Mouse (Mus musculus) adrenal gland, adult 18-20 months (tissue): ENCODE measurements at regions not wholly inside any gene's neighbourhood (a gene's known extent, or its start where the extent isn't known, plus 50 kb on each side); places are given as distances from the start of the nearest gene placed in this dataset.

Experiments used
- DNase-seq, 2 experiments: peaks; one replicate each; pipeline ENCODE4 v3.0.0; 2021 to 2022; ENCODE audit warnings: low spot score in 2 of 2

DNA sequence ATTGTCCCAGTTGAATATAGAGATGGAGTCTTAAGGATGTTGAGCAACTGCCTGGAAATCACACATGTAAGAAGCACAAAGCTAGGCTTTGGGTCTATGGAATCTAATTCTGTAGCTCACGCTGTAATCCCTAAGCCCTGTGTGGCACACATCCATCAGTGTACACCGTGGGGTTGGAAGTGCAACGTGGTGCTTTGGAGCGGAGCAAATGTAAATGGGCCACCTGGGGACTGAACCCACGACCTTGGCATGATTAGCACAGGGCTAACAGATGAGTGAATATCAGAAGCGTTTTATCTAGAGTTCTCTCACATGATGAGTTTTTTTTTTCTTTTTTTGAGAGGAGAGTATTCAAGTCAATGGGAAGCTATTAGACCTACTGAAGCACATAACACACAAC lies 437.6 kb downstream of the Tmem182 start:
- DNase-seq: no peak

GRCm38 (mm10) chr1:41244627-41245026 lies 439.2 kb downstream of the Tmem182 start:
- DNase-seq: no peak

DNA sequence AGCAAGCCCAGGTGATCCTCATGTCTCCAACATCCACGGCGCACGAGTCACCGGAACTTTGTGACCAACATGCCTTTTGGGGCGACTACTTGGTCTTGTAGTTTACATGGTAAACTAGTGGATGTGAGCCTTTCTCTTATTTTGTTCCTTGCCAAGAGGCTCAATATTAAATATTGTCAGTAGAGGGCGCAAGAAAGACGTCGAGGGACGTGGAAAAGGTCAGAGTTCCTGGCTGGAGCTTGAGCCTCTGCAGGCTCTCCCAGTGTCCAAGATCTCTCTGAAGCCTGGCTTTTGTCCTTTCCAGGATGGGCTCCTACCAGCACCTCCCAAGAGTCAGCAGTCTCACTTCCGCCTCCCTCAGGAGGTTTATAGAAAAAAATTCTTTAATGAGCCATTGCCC lies 458.8 kb downstream of the Tmem182 start:
- DNase-seq: no peak

DNA sequence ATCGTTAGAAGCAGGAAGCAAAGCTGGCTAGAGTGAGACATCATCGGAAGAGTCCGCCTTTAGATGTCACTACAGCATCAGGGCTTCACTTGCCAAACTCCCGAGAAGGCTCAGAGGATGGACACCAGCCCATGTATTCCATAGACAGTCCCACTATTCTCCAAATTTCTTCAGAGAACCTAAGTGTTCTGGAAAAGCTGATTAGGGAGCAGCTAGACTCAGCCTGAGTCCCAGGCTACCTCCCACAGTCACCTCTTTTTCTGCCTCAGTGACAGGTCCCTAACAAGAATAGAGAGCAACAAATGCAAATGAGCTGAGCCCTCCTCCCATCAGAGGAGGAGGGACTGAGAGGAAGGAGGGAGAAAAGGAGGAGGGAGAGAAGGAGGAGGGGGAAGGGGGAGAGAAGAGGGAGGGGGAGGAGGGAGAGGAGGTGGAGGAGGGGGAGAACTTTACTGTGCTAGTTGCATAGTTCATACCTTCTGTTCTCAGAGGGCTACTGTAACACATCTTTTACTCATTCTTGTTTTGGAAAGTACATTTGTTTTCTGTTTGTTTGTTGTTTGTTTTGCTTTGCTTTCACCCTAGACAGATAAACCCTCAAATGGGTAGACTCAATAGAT lies 465.8 kb downstream of the Tmem182 start:
- DNase-seq: no peak

DNA sequence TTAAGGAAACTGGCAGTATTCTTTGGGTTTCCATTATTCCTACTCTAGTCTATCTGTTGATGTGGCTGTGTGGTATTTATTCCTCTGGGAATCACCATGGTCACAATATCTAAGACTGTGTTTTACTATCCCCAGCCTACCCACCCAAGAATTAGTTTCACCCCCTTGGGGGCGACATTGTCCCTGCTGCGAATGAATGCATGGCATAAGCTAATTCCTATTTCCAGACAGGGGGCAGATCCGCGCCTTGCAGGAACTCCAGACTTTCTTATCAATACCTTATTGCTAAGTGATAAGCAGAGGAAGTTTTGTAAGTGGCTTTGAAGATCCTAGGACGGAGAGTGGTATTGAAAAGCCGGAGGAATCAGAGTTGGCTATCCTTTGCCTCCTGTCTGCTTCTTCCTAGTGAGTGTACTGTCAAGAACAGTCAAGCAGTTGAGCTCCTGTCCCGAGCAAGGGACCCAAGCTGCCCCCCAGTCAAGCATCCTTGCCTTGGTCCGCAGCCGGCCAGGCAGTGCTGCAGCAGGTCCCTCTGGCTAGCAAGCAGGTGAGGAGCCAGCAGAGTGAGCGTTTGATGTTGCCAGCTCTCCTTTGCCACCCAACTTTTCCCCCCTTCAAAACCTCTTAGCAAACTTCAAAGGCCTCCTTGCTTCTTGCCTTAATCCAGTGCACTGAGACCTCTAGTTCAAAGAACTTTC lies 469.3 kb downstream of the Tmem182 start:
- no peak for DNase-seq

GRCm38 (mm10) chr1:41275271-41275624 lies 469.8 kb downstream of the Tmem182 start:
- DNase-seq: no peak

DNA sequence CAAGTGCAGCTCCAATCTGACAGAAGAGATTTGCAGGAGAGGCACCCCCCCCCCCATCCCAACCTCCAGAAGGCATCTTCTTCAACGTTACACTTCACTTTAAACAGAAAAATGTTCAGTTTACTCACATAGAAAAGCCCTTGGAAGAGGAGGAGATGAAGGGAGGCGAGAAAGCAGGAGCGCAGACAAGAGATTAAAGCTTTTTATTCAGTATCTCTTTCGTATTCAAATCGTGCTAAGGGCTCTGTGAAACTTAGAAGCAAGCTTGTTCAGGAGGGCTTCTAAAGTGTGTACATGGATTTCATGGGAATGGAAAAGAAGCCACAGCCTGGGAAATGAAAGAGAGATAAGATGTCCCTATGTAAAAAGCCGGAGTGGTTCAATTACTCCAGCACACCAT lies 470.2 kb downstream of the Tmem182 start:
- DNase-seq: no peak

DNA sequence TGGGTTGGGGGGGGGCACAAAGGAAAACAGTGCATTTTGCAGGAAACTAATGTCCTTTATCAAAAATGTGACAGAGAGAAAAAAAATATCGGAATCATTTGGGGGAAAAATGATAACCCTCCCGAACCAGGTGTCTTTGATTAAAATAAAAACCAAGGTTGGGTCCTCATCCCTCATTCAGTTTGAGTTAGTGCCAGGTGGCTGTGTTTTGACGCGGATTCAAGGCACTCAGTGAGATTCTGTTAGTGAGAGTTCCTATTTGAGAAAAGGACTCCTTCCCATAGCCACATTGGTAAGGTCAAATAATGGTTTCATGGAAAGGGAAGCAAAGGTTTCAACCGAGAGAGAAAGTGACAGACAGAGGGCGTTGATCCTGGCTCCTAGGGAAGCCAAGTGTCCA lies 470.9 kb downstream of the Tmem182 start:
- DNase-seq: no peak

- no peak for DNase-seq
Measured at GRCm38 (mm10) chr1:41285221-41285620, 479.8 kb downstream of the Tmem182 start.

DNA sequence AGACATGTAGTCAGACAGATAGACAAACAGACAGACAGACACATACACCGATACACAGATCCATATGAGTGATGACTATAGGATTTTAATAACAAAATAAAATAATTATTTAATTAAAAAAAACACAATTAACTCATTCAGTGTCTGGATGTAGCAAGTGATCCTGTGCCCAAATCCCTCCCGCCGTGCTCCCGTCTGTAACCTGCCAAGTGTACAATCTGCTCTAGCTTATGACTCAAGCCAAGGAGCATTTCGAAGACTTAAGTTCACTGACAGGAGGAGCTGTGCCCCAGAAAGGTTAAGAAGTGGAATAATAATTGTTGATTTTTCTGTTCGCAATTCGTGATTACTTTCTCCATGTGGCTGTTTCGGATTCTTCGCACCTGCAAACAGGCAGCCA lies 480.8 kb downstream of the Tmem182 start:
- DNase-seq: no peak

GRCm38 (mm10) chr1:41326861-41327480 lies 521.6 kb downstream of the Tmem182 start:
- DNase-seq: no peak

DNA sequence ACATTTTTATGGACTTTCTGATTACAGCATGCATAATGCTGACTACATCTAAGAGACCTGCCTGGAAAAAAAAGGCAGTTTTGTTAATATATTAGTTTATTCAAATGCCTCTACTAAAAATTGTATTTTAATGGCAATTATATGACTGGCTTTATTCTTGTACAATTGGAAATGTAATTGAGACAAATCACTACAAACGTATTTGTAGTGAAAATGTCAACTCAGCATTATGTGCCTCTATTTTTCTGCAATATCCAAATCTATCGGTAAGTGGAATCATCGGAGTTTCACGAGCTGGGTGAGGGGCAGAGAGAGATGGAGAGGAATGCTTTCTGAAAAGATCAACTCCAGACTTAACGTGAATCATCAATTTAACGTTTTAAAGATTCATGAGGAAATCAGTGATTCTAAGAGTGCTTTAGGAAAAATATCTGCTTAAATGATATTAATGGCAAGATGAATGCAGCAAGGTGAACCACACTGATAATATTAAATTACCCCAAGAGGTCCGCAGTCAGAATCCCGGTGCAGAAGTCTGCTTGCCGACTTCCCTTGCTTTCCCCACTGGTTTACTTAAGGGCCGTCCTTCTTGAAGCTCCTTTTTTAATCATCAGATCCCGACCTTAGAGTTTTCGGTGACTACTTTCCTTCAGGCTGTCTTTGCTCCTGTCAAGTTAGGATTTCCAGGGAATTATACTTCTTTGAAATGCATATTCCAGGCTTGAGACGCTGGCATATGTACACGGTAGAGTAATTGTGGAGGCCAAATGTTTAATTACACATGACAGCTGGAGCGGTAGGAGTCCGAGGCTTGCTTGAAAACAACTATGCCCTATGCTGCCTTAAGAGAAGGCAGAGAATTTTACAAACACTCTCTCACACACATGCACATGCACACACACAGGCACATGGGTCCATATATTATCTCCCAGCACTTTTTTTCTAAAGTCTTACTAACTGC lies 544.7 kb downstream of the Tmem182 start:
- DNase-seq: no peak

DNA sequence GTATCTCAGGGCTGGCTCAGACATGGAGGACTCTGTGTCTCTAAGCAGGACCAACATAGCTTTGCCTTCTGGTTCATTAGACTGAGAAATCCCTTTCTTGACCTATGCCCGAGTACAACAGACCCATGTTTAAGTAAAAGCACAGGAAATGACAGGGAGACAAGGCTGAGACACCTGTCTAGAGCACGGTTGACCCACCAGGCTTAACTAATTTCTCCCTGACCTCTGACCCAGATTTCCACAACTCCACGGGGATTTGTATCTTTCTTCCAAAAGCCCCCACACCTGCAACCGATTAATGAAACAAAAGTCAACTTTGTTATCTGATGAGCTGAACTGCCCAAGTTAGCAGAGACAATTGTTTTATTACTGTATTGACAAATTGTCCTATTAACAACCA lies 553.7 kb downstream of the Tmem182 start:
- DNase-seq: no peak

- DNase-seq: no peak
Measured at GRCm38 (mm10) chr1:41361512-41361911, 556.1 kb downstream of the Tmem182 start.

DNA sequence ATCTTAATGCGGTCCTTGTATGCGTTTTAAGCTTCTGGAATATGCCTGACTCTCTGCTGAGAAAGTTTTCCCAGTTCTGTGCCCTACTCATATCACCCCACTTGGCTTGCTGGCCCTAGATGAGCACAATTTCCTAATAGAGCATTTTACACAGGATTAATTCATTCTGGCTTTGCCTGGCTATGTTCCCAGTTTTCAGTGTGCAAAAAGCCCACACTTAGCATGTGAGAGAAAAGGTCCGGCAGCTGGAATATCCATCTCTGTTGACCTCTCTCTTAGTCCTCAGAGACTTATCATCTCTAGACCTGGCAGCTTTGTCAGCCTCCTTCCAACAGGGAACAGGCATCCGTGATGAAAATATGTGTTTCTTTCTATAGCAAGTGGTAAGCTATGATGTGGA lies 574.6 kb downstream of the Tmem182 start:
- DNase-seq: no peak

- DNase-seq: no peak
Measured at GRCm38 (mm10) chr1:41381487-41381886, 576.1 kb downstream of the Tmem182 start.

DNA sequence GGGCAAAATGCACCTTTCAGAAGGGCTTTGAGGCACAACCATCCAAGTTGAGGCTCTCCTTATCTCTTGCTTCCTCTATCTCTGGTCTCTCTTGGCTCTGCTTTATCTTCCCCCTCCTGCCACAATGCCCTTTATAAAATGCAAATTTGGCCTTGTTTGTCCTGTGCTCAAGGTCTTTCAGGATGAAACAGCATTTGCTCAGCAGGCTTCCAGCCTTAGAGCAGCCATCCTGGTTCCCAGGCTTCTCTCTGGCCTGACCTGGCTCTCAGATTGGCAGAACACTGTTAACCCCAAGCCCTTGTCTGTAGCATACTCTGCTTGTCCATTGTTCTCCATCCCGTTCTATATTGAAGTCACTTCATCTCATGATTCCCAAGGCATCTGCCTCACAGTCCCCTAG lies 579.3 kb downstream of the Tmem182 start:
- DNase-seq: peak in 1 of 2 experiments; percentile 19

- DNase-seq: no peak
Measured at GRCm38 (mm10) chr1:41386435-41386834, 581.0 kb downstream of the Tmem182 start.

GRCm38 (mm10) chr1:41390102-41390884 lies 584.9 kb downstream of the Tmem182 start:
- DNase-seq: peak; percentile 37 to 58

GRCm38 (mm10) chr1:41391071-41391470 lies 585.7 kb downstream of the Tmem182 start:
- no peak for DNase-seq

DNA sequence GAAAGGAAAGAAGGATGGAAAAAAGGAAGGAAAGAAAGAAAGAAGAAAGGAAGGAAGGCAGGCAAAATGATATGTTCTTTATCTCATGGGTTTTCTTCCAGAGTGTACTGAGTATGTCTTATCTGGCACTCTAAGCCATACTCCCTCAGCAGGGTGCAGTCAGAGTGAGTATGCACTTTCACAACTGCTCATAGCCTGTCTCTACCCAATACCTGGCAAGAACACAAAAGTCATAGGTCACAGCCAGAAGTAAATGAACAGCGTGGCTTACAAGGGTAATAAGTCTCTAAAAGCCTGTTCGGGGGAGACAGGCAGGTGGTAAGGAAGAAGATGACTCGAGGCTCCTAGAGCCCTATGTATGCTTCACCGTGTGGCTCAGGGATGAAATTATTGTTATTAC lies 587.9 kb downstream of the Tmem182 start:
- DNase-seq: no peak
